Mouse (Mus musculus): ENCODE data around the gene Amz1.

DNA sequence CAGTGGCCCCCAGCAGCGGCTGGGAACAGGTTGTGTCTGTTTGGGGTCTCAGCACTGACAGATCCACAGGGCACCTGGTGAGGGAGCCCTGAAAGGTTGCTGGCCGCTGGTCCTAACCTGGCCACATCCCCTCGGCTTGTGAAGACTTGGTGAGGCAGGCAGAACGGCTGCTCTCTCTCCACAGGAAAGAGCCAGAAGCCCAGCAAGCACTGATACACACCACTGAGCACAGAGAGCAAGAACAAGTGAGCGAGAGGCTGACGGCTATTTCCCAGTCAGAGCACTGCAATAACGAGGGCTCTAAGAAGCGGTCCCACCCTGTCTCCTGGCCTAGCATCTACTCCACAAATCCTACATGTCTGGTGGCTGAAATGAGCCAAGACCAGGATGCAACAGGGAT is 34.9 kb downstream of the Amz1 start:
- TF ChIP-seq CTCF (IDR thresholded peaks at IDR 0.05; ENCODE audit: borderline replicate concordance, control insufficient read depth, extremely low read depth, insufficient read depth, low read length, poor library complexity): no peak
- no peak for TF ChIP-seq POLR2A (IDR thresholded peaks at IDR 0.05; ENCODE audit: control insufficient read depth, extremely low read depth, insufficient read depth, low read length, poor library complexity)
